Mouse (Mus musculus) bone marrow macrophage, adult 2 months (primary cell): ENCODE data around the gene Colgalt1. TPM values are rescaled to one million over a fixed set of nuclear protein-coding genes. Genes with fewer than 3 reads are reported as not detected.

Experiments
- H3K27ac ChIP-seq: 2 replicates; pipeline ENCODE4 v1.5.1; 2012; ENCODE audit warnings: low read depth, low read length; ENCODE audit not compliant: insufficient read depth
- H3K4me1 ChIP-seq: 2 replicates; pipeline ENCODE4 v1.6.1; 2012; ENCODE audit warnings: low read length; ENCODE audit not compliant: control insufficient read depth, insufficient read depth
- H3K4me3 ChIP-seq: 2 replicates; pipeline ENCODE4 v1.5.1; 2012; ENCODE audit warnings: mild to moderate bottlenecking, low read length, moderate library complexity; ENCODE audit not compliant: insufficient read depth
- CTCF ChIP-seq: IDR thresholded peaks from 2 replicates; pipeline ENCODE4 v1.5.1; 2012; ENCODE audit warnings: low read depth, mild to moderate bottlenecking, low read length, moderate library complexity
- POLR2A ChIP-seq: IDR thresholded peaks from 2 replicates; pipeline ENCODE4 v1.6.1; 2012; ENCODE audit warnings: mild to moderate bottlenecking, low read depth, low read length, borderline replicate concordance
- polyA plus RNA-seq: library from polyadenylated mRNA; stranded (reverse); fragments of >200 nt; gene quantifications from 2 replicates; pipeline ENCODE4 v1.2.4, GENCODE M21; 2012; ENCODE audit not compliant: missing spikeins, insufficient read depth, insufficient read length

Gene Colgalt1
- polyA plus RNA-seq, 1 experiment: 113 TPM

GRCm38 (mm10) chr8:71588762-71589161 lies 22.0 kb upstream of the Colgalt1 start:
- H3K4me1 ChIP-seq: peaks cover 17% of the 10 kb centered on the region
- no peak overlapping the region for H3K4me3 ChIP-seq
- no peak overlapping the region for H3K27ac ChIP-seq
- TF ChIP-seq POLR2A (no peak), CTCF (no peak)

- peaks cover 20% of the 10 kb centered on the region for H3K4me1 ChIP-seq
- H3K27ac ChIP-seq: peak overlapping the region; percentile 70; the same call in 1 of the 2 replicates
- TF ChIP-seq CTCF (no peak), POLR2A (no peak)
- H3K4me3 ChIP-seq: peak overlapping the region; percentile 92
Measured at GRCm38 (mm10) chr8:71591017-71591416, 19.8 kb upstream of the Colgalt1 start.

- H3K27ac ChIP-seq: peak within 1 kb of the TSS; percentile 92
- peaks cover 26% of the 10 kb centered on the region for H3K4me1 ChIP-seq
- peak; percentile 2; the same call in 1 of the 2 replicates for TF ChIP-seq POLR2A
- no peak for TF ChIP-seq CTCF
- peak within 1 kb of the TSS; percentile 92 for H3K4me3 ChIP-seq
Measured at GRCm38 (mm10) chr8:71591471-71592373, 19.1 kb upstream of the Colgalt1 start, which contains the start of gene Pgls. TSS of gene Pgls (plus strand) at chr8:71592176.

GRCm38 (mm10) chr8:71592374-71593170 lies 18.2 kb upstream of the Colgalt1 start:
- peak; percentile 28; the same call in 1 of the 2 replicates for TF ChIP-seq CTCF
- no peak for TF ChIP-seq POLR2A
- Histone ChIP-seq H3K4me1 (peaks cover 30% of the 10 kb centered on the region), H3K27ac (peak overlapping the region; percentile 92), H3K4me3 (peak overlapping the region; percentile 92)

- Histone ChIP-seq H3K27ac (no peak overlapping the region), H3K4me1 (peaks cover 30% of the 10 kb centered on the region), H3K4me3 (no peak overlapping the region)
- no peak for TF ChIP-seq POLR2A
- TF ChIP-seq CTCF: no peak
Measured at GRCm38 (mm10) chr8:71593556-71594323, 17.1 kb upstream of the Colgalt1 start.

- H3K4me3 ChIP-seq: no peak overlapping the region
- peaks cover 30% of the 10 kb centered on the region for H3K4me1 ChIP-seq
- no peak overlapping the region for H3K27ac ChIP-seq
- no peak for TF ChIP-seq POLR2A
- TF ChIP-seq CTCF: no peak
Measured at GRCm38 (mm10) chr8:71594324-71594722, 16.5 kb upstream of the Colgalt1 start.

- Histone ChIP-seq H3K4me3 (no peak overlapping the region), H3K27ac (no peak overlapping the region), H3K4me1 (peaks cover 25% of the 10 kb centered on the region)
- TF ChIP-seq POLR2A (no peak), CTCF (peak; percentile 91)
Measured at GRCm38 (mm10) chr8:71595862-71596261, 14.9 kb upstream of the Colgalt1 start.

GRCm38 (mm10) chr8:71596384-71596783 lies 14.4 kb upstream of the Colgalt1 start:
- no peak for TF ChIP-seq POLR2A
- no peak for TF ChIP-seq CTCF
- no peak overlapping the region for H3K27ac ChIP-seq
- no peak overlapping the region for H3K4me3 ChIP-seq
- H3K4me1 ChIP-seq: peaks cover 22% of the 10 kb centered on the region

GRCm38 (mm10) chr8:71596798-71597197 lies 14.0 kb upstream of the Colgalt1 start:
- H3K27ac ChIP-seq: no peak overlapping the region
- no peak overlapping the region for H3K4me3 ChIP-seq
- peaks cover 22% of the 10 kb centered on the region for H3K4me1 ChIP-seq
- TF ChIP-seq CTCF (no peak), POLR2A (no peak)
